Mouse (Mus musculus): ENCODE measurements around the gene Serpinb6c.
"Not testable (repeated sequence)": the region's sequence is repeated elsewhere in the genome, so short reads cannot be mapped to it uniquely, and the experiment has no call there.

The Serpinb6c gene

DNA sequence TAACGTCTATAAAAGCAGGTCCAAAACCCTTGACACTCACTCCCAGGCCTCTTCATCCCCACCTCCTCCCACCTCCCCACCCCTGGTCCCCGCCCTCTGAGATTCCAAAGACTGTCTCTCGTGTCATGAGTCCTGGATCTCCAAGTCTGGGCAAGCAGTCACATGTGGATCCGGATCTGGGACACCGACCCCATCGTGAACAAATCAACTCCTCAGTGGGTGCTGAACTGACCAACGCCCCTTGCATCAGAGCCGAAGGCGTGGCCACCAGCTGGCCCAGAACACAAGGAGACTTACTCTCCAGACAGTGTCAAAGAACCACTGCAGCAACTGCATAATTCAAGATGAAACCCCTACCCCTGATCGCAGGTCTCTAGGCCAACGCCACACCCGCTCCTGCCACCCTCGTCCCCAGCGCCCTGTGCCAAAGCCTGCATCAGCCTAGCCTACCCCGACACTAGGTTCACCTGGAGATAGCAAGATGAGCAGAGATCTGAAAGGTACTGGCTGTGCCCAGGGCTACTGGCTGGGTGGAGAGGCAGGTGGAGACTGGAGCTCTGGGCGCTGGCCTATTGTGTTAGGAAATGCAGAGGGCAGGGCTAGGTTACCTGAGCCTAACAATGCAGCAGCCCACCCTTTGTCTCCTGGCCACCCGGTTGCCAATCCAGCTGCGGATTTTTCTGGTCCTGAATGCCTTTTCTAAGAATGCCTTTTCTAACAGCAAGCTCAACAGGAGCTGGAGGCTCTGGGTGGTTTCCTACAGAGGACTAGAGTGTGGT lies at the start of gene Serpinb6c:
Gene Serpinb6c (minus strand): TSS at position 533 of the 779 bp plus-strand sequence.
- no peak for DNase-seq

DNA sequence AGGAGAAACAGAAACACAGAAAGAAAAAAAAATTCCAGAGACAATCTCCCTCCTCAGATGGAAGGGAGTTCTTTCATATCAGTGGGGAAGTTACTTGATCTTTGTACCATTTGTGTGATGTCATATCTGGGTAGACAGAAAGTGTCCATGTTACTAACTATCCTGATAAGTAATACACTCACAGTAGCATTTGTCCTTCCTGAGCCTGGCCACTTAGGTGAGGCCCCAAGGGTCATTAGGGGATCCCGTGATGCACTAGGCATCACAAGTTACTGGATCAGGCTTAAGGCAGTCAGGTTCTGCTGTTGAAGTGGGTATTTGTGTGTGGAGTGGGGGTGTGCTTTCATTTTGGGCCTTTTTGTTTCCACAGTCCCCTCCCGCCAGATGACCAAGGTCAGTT lies 47.4 kb upstream of the Serpinb6c start:
- no peak for DNase-seq

DNA sequence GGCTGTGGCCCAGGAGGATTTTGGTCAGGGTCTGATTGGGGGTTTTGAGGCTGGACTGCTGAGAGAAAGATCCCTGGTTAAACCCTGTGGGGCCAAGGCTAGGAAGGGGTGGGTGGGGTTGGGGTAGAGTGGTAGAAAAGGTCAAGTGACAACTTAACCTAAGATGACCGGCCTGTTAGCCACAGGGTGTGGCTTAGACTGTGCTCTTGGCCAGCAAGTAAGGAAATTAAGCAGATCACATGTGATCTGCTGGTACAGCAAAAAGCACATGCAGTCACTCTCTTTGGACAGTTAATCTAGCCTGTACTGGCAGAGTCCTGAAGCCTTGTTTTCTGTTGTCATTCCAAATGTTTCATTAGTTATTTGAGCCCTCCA lies 46.6 kb upstream of the Serpinb6c start:
- DNase-seq = no peak

DNA sequence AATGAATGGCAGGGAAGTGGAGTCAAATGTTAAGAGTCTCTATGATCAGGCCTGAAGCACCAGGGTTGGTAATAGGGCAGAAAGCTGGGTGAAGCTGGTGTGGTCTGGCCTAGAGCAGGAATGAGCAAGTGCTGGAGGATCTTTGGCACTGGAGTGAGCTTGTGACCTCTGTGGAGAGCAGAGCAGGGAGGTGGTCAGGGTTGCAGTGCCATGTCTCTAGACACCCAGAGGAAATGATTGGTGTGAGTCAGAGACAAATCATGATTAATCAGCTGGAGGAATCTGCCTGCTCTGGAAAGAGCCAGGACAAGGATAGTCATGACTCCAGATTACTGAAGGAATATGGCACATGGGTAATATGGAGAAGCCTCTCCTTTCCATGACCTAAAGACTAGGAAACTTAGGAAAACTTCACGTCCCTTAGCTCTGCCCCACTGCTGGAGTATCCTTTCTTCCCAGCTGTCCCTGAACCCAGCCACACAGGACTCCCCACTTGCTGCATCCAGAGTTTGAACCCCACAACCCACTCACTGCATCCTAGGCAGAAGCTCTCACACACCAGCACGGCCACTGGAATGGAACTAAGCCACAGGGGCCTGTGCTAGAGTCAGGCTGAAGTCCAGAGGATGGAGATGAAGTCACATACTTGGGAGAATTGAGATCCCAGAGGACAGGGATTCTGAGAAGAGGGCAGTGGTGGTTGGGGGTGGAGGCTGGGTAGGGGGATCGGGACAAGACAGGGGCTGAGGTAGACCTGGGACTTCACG lies 46.0 kb upstream of the Serpinb6c start:
- no peak for DNase-seq

DNA sequence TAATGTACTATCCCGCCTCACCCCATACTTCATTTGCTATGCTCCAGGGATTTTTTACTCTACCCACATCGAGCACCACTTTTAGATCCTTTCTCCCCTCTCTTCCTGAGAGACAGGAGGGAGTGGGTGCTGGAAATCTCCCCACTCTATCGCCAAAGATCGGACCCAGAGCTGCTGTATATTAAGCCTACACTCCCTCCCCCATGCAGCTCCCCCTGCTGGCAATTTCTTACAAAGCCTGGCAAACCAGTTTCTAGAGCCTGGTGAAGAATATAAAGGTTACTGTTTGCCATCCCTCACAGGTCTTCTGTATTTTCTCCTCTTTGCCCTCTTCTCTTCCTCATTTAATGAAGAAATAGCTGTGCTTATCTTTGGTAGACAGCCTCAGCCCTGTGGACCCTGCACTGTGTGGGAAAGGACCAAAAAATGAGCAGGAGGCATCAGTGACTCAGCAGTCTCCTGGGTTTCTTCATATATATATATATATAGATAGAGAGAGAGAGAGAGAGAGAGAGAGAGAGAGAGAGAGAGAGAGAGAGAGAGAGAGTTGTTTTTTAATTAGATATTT lies 36.8 kb upstream of the Serpinb6c start:
- peak; percentile 19 to 21 for DNase-seq

DNA sequence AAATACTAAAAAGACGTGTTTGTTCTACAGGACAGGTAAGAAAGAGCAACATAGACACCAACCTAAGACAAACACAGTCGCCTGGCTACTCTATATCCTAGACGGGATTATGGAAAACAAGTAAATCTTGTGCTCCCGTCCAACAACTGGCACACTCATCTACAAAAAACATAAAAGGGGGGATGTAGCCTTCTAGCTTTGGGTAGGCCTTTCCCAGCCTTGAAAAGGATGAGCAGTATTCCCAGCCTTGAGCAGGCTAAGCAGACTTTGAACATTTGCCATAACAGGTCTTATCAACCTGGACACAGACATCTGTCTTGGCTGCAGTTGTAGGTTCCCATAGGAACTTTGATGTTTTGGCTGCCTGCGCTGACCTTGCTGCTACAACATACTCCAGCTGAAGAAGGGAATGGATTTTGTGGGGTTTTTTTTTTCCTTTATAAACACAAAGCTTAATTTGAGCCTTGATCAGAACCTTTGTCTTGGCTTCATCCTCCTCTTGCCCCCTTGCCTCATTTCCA lies 35.8 kb upstream of the Serpinb6c start:
- DNase-seq = no peak

DNA sequence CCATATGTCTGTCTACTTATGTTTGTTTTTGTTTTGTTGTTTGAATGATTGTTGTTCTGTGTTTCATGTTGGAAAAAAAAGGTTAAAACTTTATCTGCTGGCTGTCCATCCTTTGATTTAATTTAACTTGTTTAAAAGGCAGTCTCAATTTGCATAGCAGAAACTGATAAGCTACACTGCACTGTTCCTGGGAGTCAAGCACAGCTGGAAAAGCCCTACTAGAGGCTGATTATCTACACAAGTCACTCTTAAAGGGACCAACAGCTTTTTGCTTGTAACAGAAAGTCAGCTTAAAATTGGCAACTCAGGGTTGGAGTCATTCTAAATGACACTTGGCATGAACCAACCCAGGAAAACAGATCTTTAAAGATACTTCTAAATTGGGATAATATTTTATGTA lies 32.1 kb upstream of the Serpinb6c start:
- not testable (repeated sequence) for DNase-seq

DNA sequence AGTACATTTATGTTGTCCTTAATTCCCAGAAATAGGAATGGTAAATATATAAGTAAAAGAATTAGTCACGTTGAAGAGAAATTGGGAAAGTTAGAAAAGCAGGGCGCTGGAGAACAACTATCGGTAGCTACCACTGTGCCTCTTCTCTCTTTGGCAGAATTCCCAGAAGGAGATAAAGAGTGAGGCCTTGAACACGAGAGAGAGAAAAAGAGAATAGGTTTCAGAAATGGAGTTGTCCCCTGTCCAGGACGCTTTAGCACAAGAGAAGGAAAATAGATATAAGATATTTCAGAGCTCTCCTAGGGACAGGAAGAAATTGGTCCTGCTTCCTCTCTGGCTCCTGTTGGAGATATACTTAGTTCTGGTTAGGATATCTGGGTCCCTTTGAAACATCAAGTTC lies 31.6 kb upstream of the Serpinb6c start:
- DNase-seq = no peak

DNA sequence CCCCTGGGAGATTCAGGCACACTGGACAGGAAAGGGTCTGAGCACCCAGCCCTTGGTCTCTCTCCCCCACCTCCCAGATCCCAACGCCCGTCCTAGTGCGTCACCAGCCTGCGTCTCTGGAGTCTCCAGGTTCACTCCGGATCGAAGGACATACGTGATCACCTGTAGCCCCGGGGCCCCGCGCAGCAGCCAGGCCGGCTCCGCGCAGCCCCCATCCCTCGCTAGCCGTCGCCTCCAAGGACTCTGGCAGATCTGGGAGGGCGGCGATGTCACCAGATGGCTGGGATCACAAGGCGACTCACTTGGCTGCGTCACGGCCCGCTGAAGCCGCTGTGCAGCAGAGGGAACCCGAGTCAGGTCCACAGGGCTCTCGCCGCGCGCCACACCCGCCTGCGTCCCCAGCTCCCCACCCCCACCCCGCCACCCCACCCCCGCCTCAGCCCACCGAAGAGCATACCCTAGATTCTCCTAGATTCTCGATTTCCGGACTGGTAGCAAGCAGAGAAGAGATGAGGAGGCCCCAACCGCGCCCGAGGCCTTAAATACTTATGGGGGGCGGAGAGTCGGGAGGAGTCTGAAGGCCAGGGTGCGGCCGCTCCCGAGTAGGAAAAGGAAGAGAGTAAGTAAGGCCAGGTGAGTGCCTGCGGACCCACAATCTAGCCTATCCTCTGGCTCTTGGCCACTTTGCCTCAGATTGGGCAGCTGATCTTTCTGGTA lies 30.1 kb upstream of the Serpinb6c start:
- no peak for DNase-seq

DNA sequence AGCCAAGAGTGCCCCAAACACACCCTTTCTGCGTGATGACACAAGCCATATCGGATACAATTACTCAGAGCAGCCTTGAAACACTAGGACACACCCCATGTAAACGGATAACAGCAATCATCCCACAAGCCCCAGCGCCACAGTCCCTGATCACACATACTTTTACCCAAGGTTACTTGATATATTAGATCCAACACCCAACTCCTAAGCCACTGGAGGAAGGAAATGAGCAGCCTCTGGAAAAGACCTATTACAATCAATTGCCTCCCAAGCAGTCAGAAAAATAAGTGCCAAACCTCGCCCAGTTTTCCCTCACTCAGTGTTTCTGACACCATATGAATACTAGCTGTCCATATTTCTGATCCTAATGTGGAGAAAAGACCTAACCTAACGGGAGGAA lies 29.2 kb upstream of the Serpinb6c start:
- no peak for DNase-seq

DNA sequence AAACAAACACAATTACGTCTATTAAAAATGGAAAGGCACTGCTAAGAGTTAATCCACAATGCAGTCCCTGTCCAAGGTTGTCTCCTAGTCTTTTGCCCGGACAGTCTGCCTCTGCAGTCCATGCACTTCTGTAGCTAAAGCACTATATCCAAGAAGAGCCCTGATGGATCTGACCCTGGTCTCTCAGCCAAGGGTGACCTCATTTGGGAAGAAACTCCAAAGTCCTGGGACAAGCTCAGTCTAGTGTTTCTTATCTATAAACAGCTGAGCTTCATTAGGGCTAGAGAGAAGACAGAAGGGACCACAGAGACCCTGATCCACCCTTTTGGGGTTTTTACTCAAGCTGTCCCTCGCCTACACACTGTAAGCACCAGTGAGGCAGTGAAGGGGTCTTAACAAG lies 25.4 kb upstream of the Serpinb6c start:
- DNase-seq = no peak

DNA sequence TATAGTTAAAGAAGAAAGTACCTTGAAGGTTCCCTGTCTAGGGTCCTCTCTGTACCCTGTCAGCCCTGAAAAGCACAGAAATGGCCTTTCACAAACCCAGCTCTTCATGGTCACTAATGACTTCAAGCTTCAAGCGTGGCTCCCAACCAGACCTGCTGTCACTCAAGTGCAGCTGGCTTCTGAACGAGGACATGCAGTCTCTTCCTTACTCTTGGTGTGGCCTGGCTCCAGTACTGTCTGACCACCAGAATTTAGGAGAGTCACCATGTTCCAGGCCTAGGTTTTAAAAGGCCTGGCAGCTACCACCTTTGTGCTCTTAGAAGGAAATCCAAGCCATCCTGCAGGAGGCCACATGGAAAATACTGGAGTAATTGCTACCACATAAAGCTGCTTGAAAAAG lies 24.8 kb upstream of the Serpinb6c start:
- DNase-seq = no peak

DNA sequence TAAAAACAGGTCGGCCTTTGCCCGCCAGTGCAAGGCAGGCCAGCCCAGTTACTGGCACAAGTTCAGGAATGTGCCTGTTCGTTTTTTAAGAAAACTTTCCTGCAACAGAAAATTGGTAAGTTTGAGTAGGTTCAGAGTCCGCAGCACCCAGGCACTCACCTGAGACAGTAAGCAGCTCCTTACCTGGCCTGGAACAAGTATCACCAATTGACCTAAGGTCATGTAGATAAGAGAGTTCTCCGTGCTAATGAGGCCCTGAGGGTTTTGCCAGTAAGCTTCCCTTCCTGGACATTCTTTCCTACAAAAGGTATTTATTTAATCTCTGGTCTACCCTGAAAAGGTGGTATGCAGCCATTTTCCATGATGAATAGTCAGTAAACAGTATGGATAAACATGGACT lies 16.2 kb upstream of the Serpinb6c start:
- no peak for DNase-seq

DNA sequence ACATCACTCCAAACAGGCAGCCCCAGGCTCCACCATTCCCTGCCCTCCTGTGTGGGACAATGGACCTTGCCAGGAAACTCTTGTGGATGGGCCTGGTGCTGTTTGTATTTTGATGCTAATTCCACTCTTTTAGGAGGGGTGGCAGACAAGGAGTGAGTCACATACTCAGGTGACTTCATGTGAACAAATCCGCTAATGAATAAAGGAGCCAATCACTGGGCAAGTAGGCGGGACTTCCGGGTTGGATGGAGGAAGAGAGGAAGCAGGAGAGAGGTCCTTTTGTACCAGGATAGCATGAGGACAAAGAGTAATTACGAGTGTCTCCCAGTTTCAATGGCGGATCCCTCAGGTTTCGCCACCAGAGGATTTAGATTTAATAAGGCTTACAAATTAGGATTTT lies 15.5 kb upstream of the Serpinb6c start:
- DNase-seq = no peak

DNA sequence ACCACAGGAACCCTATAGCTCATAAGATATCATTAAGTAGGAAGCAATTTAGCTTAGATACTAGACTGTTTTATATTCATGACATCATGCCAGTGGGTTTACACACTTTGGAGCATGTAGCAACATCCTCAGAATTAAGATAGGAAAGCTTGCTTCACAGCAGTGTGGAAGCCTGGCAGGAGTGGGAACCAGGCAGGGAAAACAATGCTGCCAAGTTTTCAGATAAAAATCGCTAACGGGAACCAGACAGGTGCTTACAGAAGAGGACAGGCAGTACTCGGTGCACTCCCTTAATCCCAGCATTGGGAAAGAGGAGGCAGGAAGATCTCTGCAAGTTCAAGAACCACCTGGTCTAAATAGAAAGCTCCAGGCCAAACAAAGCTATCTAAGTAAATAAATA lies 1.3 kb upstream of the Serpinb6c start:
- DNase-seq = no peak

DNA sequence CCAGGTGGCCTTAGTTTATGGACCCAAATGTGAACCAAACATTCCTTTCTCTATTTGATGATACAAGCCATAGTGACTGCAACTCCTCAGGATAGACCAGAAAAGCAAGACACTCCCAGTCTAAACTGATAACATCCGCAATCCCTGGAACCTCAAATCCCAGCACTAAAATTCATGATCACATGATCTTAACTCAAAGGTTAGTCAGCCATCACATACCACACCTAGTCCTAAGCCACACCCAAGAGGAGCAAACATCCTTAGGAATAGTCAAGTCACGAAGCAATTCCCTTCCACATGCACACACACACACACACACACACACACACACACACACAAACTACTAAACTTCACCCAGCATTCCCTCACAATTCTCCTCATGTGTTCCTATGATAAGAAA lies 2.2 kb downstream of the Serpinb6c start:
- no peak for DNase-seq

DNA sequence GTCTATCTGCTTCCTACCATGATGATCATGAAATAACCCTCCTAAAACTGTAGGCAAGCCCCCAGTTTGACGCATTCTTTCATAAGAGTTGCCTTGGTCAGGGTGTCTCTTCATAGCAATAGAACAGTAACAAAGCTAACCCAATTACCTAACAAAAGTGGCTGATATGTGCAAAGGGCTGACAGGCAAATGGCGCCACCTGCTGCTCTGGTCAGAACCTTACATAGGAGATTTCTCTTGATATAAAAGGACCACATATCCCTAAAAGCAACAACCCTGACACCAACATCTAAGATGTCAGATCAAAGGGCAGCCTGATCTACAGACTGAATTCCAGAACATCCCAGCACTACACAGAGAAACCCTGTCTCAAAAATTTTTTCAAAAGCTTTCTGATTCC lies 11.3 kb downstream of the Serpinb6c start:
- peak; percentile 5 to 6 for DNase-seq

DNA sequence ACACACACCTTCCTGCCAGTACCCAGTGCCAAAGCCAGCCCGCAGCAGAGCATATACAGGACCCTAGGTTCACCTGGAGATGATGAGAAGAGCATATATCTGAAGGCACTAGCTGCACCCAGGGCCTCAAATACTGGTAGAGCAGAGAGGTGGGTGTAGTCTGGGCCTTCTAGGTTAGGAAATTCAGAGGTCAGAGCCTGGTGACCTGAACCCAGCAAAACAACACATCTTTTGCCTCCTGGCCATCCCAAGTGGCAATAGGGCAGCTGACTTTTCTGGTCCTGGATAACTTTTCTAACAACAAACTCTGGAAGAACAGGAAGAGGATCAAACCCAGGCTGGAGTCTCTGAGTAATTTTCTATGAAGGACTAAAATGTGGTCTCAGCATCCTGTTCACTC lies 62.2 kb downstream of the Serpinb6c start, which contains the start of gene Serpinb6e:
Gene Serpinb6e (minus strand): TSS at position 101 of the 400 bp plus-strand sequence.
- no peak for DNase-seq

DNA sequence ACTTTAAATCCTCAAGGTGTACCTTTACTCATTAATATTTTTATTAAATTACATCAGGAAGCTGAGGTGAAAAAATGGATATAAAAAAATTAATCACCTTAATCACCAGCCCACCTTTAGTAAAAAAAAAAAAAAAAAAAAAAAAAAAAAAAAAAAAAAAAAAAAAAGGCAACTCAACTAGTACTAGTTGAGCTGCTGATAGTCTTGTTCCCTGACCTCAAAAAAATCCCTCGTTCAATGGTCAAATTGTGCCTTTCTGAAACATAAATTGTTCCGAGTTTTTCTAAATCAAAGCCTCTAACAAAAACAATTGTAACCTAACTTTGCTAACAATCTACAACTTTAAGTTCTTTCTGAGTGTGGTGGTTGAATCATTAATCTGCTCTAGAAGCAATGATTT lies 74.8 kb downstream of the Serpinb6c start:
- DNase-seq = no peak
